Mouse (Mus musculus): Measurements from ENCODE around the gene B3gnt3.

DNA sequence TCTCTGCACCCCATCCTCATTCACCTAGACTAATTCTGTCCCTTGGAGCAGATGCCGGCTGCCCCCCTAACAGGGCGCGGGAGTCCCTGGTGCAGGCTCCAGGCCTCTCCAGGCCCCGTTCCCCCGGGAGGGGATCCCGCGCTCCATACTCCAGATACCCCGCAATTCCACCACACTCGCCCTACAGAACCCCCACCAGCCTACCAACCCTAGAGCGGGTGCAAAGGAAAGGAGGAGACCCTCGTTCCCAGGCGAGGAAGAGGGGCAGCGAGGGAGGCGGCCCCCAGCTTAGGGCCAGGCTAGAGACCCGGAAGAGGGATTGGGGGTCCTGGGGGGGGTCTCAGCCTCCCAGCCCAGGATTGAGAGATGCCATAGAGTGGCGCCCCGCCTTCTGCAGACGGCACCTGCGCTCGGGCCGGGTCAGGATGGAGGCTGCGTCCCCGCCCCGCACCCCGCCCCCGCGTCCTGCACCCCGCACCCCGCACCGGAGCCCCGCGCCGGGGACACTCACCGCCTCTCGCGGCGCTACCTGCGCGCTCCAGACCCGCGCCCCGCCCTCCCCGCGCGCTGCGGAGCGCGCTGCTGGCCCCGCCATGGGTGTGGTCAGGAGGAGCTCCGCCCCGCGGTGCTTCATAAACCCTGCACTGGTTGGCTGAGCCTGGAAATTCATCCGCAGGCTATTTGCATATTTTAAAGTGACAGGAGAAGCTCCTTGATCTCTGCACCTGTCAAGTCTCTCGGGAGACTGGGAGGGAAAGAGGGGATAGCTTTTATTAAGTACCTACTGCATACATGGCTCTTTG lies 23.7 kb upstream of the B3gnt3 start, which contains the start of gene Fcho1:
- TF ChIP-seq CTCF (IDR thresholded peaks at IDR 0.05; ENCODE audit: low read depth) = no peak
- TF ChIP-seq EP300 (IDR thresholded peaks at IDR 0.05; ENCODE audit: low read depth) = no peak

Measured in liver, postnatal 0 days (tissue).